Mouse (Mus musculus): ENCODE results near the gene Uggt1. TPM values are rescaled to one million over a fixed set of nuclear protein-coding genes. Genes with fewer than 3 reads are reported as not detected.

Gene Uggt1
- polyA plus RNA-seq, 2 experiments = 5.8 to 25.5 TPM

- Histone ChIP-seq H3K27ac (no peak overlapping the region), H3K27me3 (ENCODE audit: control insufficient read depth, insufficient read depth, low read length) (no peaks in the 10 kb centered on the region; the same call in none of the 2 replicates), H3K4me3 (ENCODE audit: insufficient read depth in 1 of 2, low read depth in 2 of 2, low read length in 2 of 2) (no peak overlapping the region), H3K9ac (replicated peaks) (no peak overlapping the region), H3K4me1 (replicated peaks; ENCODE audit: control insufficient read depth in 2 of 2, insufficient read depth in 2 of 2, low read length in 1 of 2) (no peaks in the 10 kb centered on the region), H3K9me3 (ENCODE audit: control insufficient read depth, low read length) (no peaks in the 10 kb centered on the region), H3K4me2 (ENCODE audit: low read depth) (no peak overlapping the region), H3K36me3 (replicated peaks; ENCODE audit: control insufficient read depth, insufficient read depth, low read depth) (no peaks in the 10 kb centered on the region)
- 63% methylated on average over 9 of the region's 9 CpGs for WGBS (ENCODE audit: insufficient replicate concordance)
- ATAC-seq (ENCODE audit: insufficient read depth) (no peak), DNase-seq (ENCODE audit: low read depth in 3 of 3, low spot score in 3 of 3) (no peak)
- TF ChIP-seq CTCF (IDR thresholded peaks at IDR 0.05; ENCODE audit: low read depth) (no peak), EP300 (IDR thresholded peaks at IDR 0.05; ENCODE audit: low read depth) (no peak)
Measured at GRCm38 (mm10) chr1:36118061-36118685, 126.3 kb downstream of the Uggt1 start.

- Histone ChIP-seq H3K4me1 (replicated peaks; ENCODE audit: control insufficient read depth in 2 of 2, insufficient read depth in 2 of 2, low read length in 1 of 2) (no peaks in the 10 kb centered on the region), H3K27me3 (ENCODE audit: control insufficient read depth, insufficient read depth, low read length) (no peaks in the 10 kb centered on the region; the same call in none of the 2 replicates), H3K4me3 (ENCODE audit: insufficient read depth in 1 of 2, low read depth in 2 of 2, low read length in 2 of 2) (no peak overlapping the region), H3K4me2 (ENCODE audit: low read depth) (no peak overlapping the region), H3K36me3 (replicated peaks; ENCODE audit: control insufficient read depth, insufficient read depth, low read depth) (no peaks in the 10 kb centered on the region), H3K9me3 (ENCODE audit: control insufficient read depth, low read length) (no peaks in the 10 kb centered on the region), H3K27ac (no peak overlapping the region), H3K9ac (replicated peaks) (no peak overlapping the region)
- DNase-seq (ENCODE audit: low read depth in 3 of 3, low spot score in 3 of 3) (no peak), ATAC-seq (ENCODE audit: insufficient read depth) (no peak)
- 64% methylated on average over 5 of the region's 5 CpGs for WGBS (ENCODE audit: insufficient replicate concordance)
- TF ChIP-seq EP300 (IDR thresholded peaks at IDR 0.05; ENCODE audit: low read depth) (no peak), CTCF (IDR thresholded peaks at IDR 0.05; ENCODE audit: low read depth) (no peak)
Measured at GRCm38 (mm10) chr1:36116488-36116887, 128.0 kb downstream of the Uggt1 start.

GRCm38 (mm10) chr1:36114844-36115243, 129.7 kb downstream of the Uggt1 start:
- no peak overlapping the region for H3K27ac ChIP-seq
- H3K9me3 ChIP-seq (ENCODE audit: control insufficient read depth, low read length) = no peaks in the 10 kb centered on the region
- ATAC-seq (ENCODE audit: insufficient read depth) (no peak), DNase-seq (ENCODE audit: low read depth in 3 of 3, low spot score in 3 of 3) (no peak)
- no peaks in the 10 kb centered on the region for H3K4me1 ChIP-seq (replicated peaks; ENCODE audit: control insufficient read depth in 2 of 2, insufficient read depth in 2 of 2, low read length in 1 of 2)
- H3K4me2 ChIP-seq (ENCODE audit: low read depth) = no peak overlapping the region
- no peaks in the 10 kb centered on the region; the same call in none of the 2 replicates for H3K27me3 ChIP-seq (ENCODE audit: control insufficient read depth, insufficient read depth, low read length)
- no peak overlapping the region for H3K4me3 ChIP-seq (ENCODE audit: insufficient read depth in 1 of 2, low read depth in 2 of 2, low read length in 2 of 2)
- H3K36me3 ChIP-seq (replicated peaks; ENCODE audit: control insufficient read depth, insufficient read depth, low read depth) = no peaks in the 10 kb centered on the region
- H3K9ac ChIP-seq (replicated peaks) = no peak overlapping the region
- no peak for TF ChIP-seq EP300 (IDR thresholded peaks at IDR 0.05; ENCODE audit: low read depth)
- no peak for TF ChIP-seq CTCF (IDR thresholded peaks at IDR 0.05; ENCODE audit: low read depth)
- 77% methylated on average over 3 of the region's 3 CpGs for WGBS (ENCODE audit: insufficient replicate concordance)

GRCm38 (mm10) chr1:36113670-36114069, 130.8 kb downstream of the Uggt1 start:
- Histone ChIP-seq H3K27ac (no peak overlapping the region), H3K4me1 (replicated peaks; ENCODE audit: control insufficient read depth in 2 of 2, insufficient read depth in 2 of 2, low read length in 1 of 2) (no peaks in the 10 kb centered on the region), H3K27me3 (ENCODE audit: control insufficient read depth, insufficient read depth, low read length) (no peaks in the 10 kb centered on the region; the same call in none of the 2 replicates), H3K36me3 (replicated peaks; ENCODE audit: control insufficient read depth, insufficient read depth, low read depth) (no peaks in the 10 kb centered on the region), H3K9me3 (ENCODE audit: control insufficient read depth, low read length) (no peaks in the 10 kb centered on the region), H3K4me3 (ENCODE audit: insufficient read depth in 1 of 2, low read depth in 2 of 2, low read length in 2 of 2) (no peak overlapping the region), H3K9ac (replicated peaks) (no peak overlapping the region), H3K4me2 (ENCODE audit: low read depth) (no peak overlapping the region)
- no peak for ATAC-seq (ENCODE audit: insufficient read depth)
- DNase-seq (ENCODE audit: low read depth in 3 of 3, low spot score in 3 of 3) = no peak
- TF ChIP-seq CTCF (IDR thresholded peaks at IDR 0.05; ENCODE audit: low read depth) (no peak), EP300 (IDR thresholded peaks at IDR 0.05; ENCODE audit: low read depth) (no peak)
- WGBS (ENCODE audit: insufficient replicate concordance) = 43% methylated on average over 8 of the region's 8 CpGs

- ATAC-seq (ENCODE audit: insufficient read depth) = no peak
- no peaks in the 10 kb centered on the region for H3K9me3 ChIP-seq (ENCODE audit: control insufficient read depth, low read length)
- H3K4me1 ChIP-seq (replicated peaks; ENCODE audit: control insufficient read depth in 2 of 2, insufficient read depth in 2 of 2, low read length in 1 of 2) = no peaks in the 10 kb centered on the region
- H3K27me3 ChIP-seq (ENCODE audit: control insufficient read depth, insufficient read depth, low read length) = no peaks in the 10 kb centered on the region; the same call in none of the 2 replicates
- no peak overlapping the region for H3K4me2 ChIP-seq (ENCODE audit: low read depth)
- no peak overlapping the region for H3K9ac ChIP-seq (replicated peaks)
- TF ChIP-seq EP300 (IDR thresholded peaks at IDR 0.05; ENCODE audit: low read depth) = no peak
- no peak for TF ChIP-seq CTCF (IDR thresholded peaks at IDR 0.05; ENCODE audit: low read depth)
- 74% methylated on average over 3 of the region's 3 CpGs for WGBS (ENCODE audit: insufficient replicate concordance)
- no peak for DNase-seq (ENCODE audit: low read depth in 3 of 3, low spot score in 3 of 3)
- no peak overlapping the region for H3K27ac ChIP-seq
- H3K4me3 ChIP-seq (ENCODE audit: insufficient read depth in 1 of 2, low read depth in 2 of 2, low read length in 2 of 2) = no peak overlapping the region
- no peaks in the 10 kb centered on the region for H3K36me3 ChIP-seq (replicated peaks; ENCODE audit: control insufficient read depth, insufficient read depth, low read depth)
Measured at GRCm38 (mm10) chr1:36112665-36113064, 131.9 kb downstream of the Uggt1 start.

Data from liver, embryonic 14.5 days (tissue).